Comparison of ENCODE assay signal across 15 mouse cellular contexts in genomic region chr16:29054423-29054822, GRCm38 (mm10).
DNase-seq lines count a peak whose midpoint lies in the region; ATAC-seq and TF ChIP-seq lines count a peak whose summit lies in the region.
"Had no signal": no experiment of that assay in that cellular context is flagged by ENCODE, and none has a peak within 500 bp of the region (broad histone marks: within the 10 kb centered on the region; RNA-seq: fewer than 3 reads in every experiment).

No protein-coding gene starts in this region.

- DNase-seq in heart, postnatal 36 days: no peak
- peak; percentile 43 for DNase-seq in embryo, embryonic 10.5 days (ENCODE audit: low spot score)
- DNase-seq in forebrain, postnatal 0 days: peak; percentile 50
- peak; percentile 73 for DNase-seq in midbrain, embryonic 14.5 days
- no peak for DNase-seq in thymus, postnatal 10 days (ENCODE audit: low spot score in 2 of 2)
- DNase-seq in left cerebral cortex, adult 9 months (ENCODE audit: low spot score in 2 of 2): no peak
- DNase-seq: adrenal gland, postnatal 25 days; cerebellum, adult 9-11 months; layer of hippocampus, postnatal 36 days; lung, postnatal 36 days; right cerebral cortex, postnatal 4 days; thymus, postnatal 14 days had no signal

- intact Hi-C loops in heart, postnatal 36 days (cut with DNase I): no loop called here

- WGBS in heart, embryonic 12.5 days: 36% methylated on average over 8 of the region's 8 CpGs
- 22% methylated on average over 8 of the region's 8 CpGs for WGBS in forebrain, postnatal 0 days
- WGBS in midbrain, embryonic 14.5 days: 9% methylated on average over 8 of the region's 8 CpGs

- peak overlapping the region; percentile 18; the same call in 1 of the 2 replicates for H3K4me2 ChIP-seq in heart, embryonic 12.5 days
- no peak overlapping the region for H3K4me2 ChIP-seq in forebrain, postnatal 0 days (ENCODE audit: low read depth)
- H3K4me2 ChIP-seq in midbrain, embryonic 14.5 days (ENCODE audit: low read length): peak overlapping the region; percentile 45
- H3K4me2 ChIP-seq: liver, embryonic 12.5 days had no signal

- no peak for TF ChIP-seq CTCF in forebrain, postnatal 0 days (IDR thresholded peaks at IDR 0.05; ENCODE audit: low read depth)

- no peaks in the 10 kb centered on the region for H3K9me3 ChIP-seq in heart, embryonic 12.5 days (replicated peaks)
- no peaks in the 10 kb centered on the region for H3K9me3 ChIP-seq in forebrain, postnatal 0 days (ENCODE audit: low read length)
- no peaks in the 10 kb centered on the region for H3K9me3 ChIP-seq in midbrain, embryonic 14.5 days (ENCODE audit: control insufficient read depth, low read length)
- H3K9me3 ChIP-seq: liver, embryonic 12.5 days had no signal

- no peak overlapping the region for H3K9ac ChIP-seq in heart, embryonic 12.5 days
- H3K9ac ChIP-seq in forebrain, postnatal 0 days: no peak overlapping the region
- peak overlapping the region; percentile 3; the same call in 1 of the 2 replicates for H3K9ac ChIP-seq in midbrain, embryonic 14.5 days (replicated peaks; ENCODE audit: low read length)
- H3K9ac ChIP-seq: liver, embryonic 12.5 days had no signal

- H3K27me3 ChIP-seq in heart, embryonic 12.5 days (replicated peaks): no peaks in the 10 kb centered on the region
- no peaks in the 10 kb centered on the region for H3K27me3 ChIP-seq in forebrain, postnatal 0 days (ENCODE audit: insufficient read depth, low read length)
- H3K27me3 ChIP-seq in midbrain, embryonic 14.5 days (ENCODE audit: control insufficient read depth, insufficient read depth, low read length): no peaks in the 10 kb centered on the region
- H3K27me3 ChIP-seq: liver, embryonic 12.5 days had no signal

- no peaks in the 10 kb centered on the region for H3K4me1 ChIP-seq in heart, embryonic 12.5 days (replicated peaks)
- H3K4me1 ChIP-seq in forebrain, postnatal 0 days (ENCODE audit: insufficient read depth): no peaks in the 10 kb centered on the region
- 0 out of 2 replicates have a peak, but pooled peaks cover 4% of the 10 kb centered on the region for H3K4me1 ChIP-seq in midbrain, embryonic 14.5 days (ENCODE audit: control insufficient read depth, insufficient read depth, low read length)
- H3K4me1 ChIP-seq: liver, embryonic 12.5 days had no signal

- ATAC-seq in heart, embryonic 12.5 days (ENCODE audit: insufficient number of reproducible peaks, low FRiP score): no peak
- peak; percentile 56 for ATAC-seq in forebrain, postnatal 0 days
- ATAC-seq in midbrain, embryonic 14.5 days (ENCODE audit: low FRiP score, low TSS enrichment): peak; percentile 60; the same call in 1 of the 2 replicates
- ATAC-seq in inflammation-experienced regulatory T-cells, adult 6 months: no peak
- ATAC-seq: liver, embryonic 12.5 days had no signal

- H3K27ac ChIP-seq in heart, embryonic 12.5 days (ENCODE audit: poor library complexity, severe bottlenecking): no peak overlapping the region
- H3K27ac ChIP-seq in forebrain, postnatal 0 days (ENCODE audit: low read depth, low read length): 0 out of 2 replicates have a peak overlapping the region, but pooled peaks have one; percentile 35
- H3K27ac ChIP-seq in midbrain, embryonic 14.5 days (replicated peaks; ENCODE audit: low read depth, low read length): peak overlapping the region; percentile 54
- H3K27ac ChIP-seq: liver, embryonic 12.5 days had no signal

- H3K4me3 ChIP-seq in heart, embryonic 12.5 days: no peak overlapping the region
- H3K4me3 ChIP-seq in forebrain, postnatal 0 days (ENCODE audit: low read depth, low read length): no peak overlapping the region
- H3K4me3 ChIP-seq in midbrain, embryonic 14.5 days (replicated peaks; ENCODE audit: low read depth, low read length): no peak overlapping the region
- H3K4me3 ChIP-seq: liver, embryonic 12.5 days had no signal

- H3K36me3 ChIP-seq in heart, embryonic 12.5 days: no peaks in the 10 kb centered on the region
- no peaks in the 10 kb centered on the region for H3K36me3 ChIP-seq in forebrain, postnatal 0 days (ENCODE audit: insufficient read depth)
- no peaks in the 10 kb centered on the region for H3K36me3 ChIP-seq in midbrain, embryonic 14.5 days (ENCODE audit: control insufficient read depth, insufficient read depth, low read length)
- H3K36me3 ChIP-seq: liver, embryonic 12.5 days had no signal

Comparison
In these comparisons a context has a peak if more than half of its experiments do, and no peak if none do; other contexts are left out.
1. ATAC-seq: peak in forebrain, postnatal 0 days (single experiment) and midbrain, embryonic 14.5 days (single experiment); none in heart, embryonic 12.5 days (single experiment) and inflammation-experienced regulatory T-cells, adult 6 months (single experiment).
2. DNase-seq: peak in embryo, embryonic 10.5 days (single experiment), forebrain, postnatal 0 days (single experiment) and midbrain, embryonic 14.5 days (single experiment); none in heart, postnatal 36 days (0 of 2), thymus, postnatal 10 days (0 of 2) and left cerebral cortex, adult 9 months (0 of 2).